Mouse (Mus musculus) hindbrain, embryonic 15.5 days (tissue): Measurements from ENCODE around the gene Usp53. TPM values are rescaled to one million over a fixed set of nuclear protein-coding genes. Genes with fewer than 3 reads are reported as not detected.

Experiments
- ATAC-seq: fragments of 200-750 bp; cut with Nextera tagmentation; 2 replicates; pipeline ENCODE4 v1.8.0; 2017; ENCODE audit warnings: low read depth, moderate number of reproducible peaks, moderate TSS enrichment; ENCODE audit not compliant: low FRiP score
- H3K27ac ChIP-seq: fragments of 300-500 bp; sonication (generic); replicated peaks from 2 replicates; pipeline ENCODE4 v1.5.1; 2015; ENCODE audit warnings: mild to moderate bottlenecking, inconsistent platforms
- H3K27me3 ChIP-seq: fragments of 300-500 bp; sonication (generic); 2 replicates; pipeline ENCODE4 v1.6.1; 2015; ENCODE audit warnings: control low read depth, inconsistent platforms
- H3K36me3 ChIP-seq: fragments of 300-500 bp; sonication (generic); 2 replicates; pipeline ENCODE4 v1.6.1; 2015; ENCODE audit warnings: control low read depth, inconsistent platforms
- H3K4me1 ChIP-seq: fragments of 300-500 bp; sonication (generic); replicated peaks from 2 replicates; pipeline ENCODE4 v1.6.1; 2015; ENCODE audit warnings: control low read depth, inconsistent platforms
- H3K4me2 ChIP-seq: fragments of 300-500 bp; sonication (generic); 2 replicates; pipeline ENCODE4 v1.6.1; 2015; ENCODE audit warnings: moderate library complexity, mild to moderate bottlenecking, inconsistent platforms
- H3K4me3 ChIP-seq: fragments of 300-500 bp; sonication (generic); 2 replicates; pipeline ENCODE4 v1.5.1; 2015; ENCODE audit warnings: mild to moderate bottlenecking, inconsistent platforms
- H3K9ac ChIP-seq: fragments of 300-500 bp; sonication (generic); 2 replicates; pipeline ENCODE4 v1.6.1; 2015; ENCODE audit warnings: inconsistent platforms
- H3K9me3 ChIP-seq: fragments of 300-500 bp; sonication (generic); 2 replicates; pipeline ENCODE4 v1.6.1; 2016; ENCODE audit warnings: control low read depth, inconsistent platforms
- WGBS: fragments of 180-500 bp; shearing (Covaris S2); methylation state at CpG from one replicate; pipeline ENCODE4 v1.1.7; 2015; 5-methylcytosine and 5-hydroxymethylcytosine counted together
- polyA plus RNA-seq: library from polyadenylated mRNA; unstranded; fragments of >200 nt; fragmentation: Nextera tagmentation; extraction: Ambion mirVana; gene quantifications from 2 replicates; pipeline ENCODE4 v1.2.1, GENCODE M21; 2015

The Usp53 gene
- polyA plus RNA-seq, 1 experiment from 2014 or later: 8.6 TPM

- Histone ChIP-seq H3K4me2 (no peak overlapping the region), H3K27ac (no peak overlapping the region), H3K4me3 (no peak overlapping the region), H3K4me1 (peaks cover 16% of the 10 kb centered on the region), H3K27me3 (no peaks in the 10 kb centered on the region), H3K9ac (no peak overlapping the region), H3K36me3 (no peaks in the 10 kb centered on the region), H3K9me3 (no peaks in the 10 kb centered on the region)
- 50% methylated on average over 1 of the region's 1 CpGs for WGBS
- ATAC-seq: no peak
Measured at GRCm38 (mm10) chr3:122986386-122986785, 2.1 kb upstream of the Usp53 start.

- H3K4me3 ChIP-seq: peak overlapping the region; percentile 80
- H3K9me3 ChIP-seq: no peaks in the 10 kb centered on the region
- no peaks in the 10 kb centered on the region for H3K27me3 ChIP-seq
- ATAC-seq: no peak
- WGBS: 15% methylated on average over 13 of the region's 13 CpGs
- peak overlapping the region; percentile 95 for H3K27ac ChIP-seq
- peak overlapping the region; percentile 78 for H3K9ac ChIP-seq
- H3K4me2 ChIP-seq: peak overlapping the region; percentile 65
- H3K4me1 ChIP-seq: peaks cover 16% of the 10 kb centered on the region
- no peaks in the 10 kb centered on the region for H3K36me3 ChIP-seq
Measured at GRCm38 (mm10) chr3:122985183-122985944, 1.1 kb upstream of the Usp53 start.

- Histone ChIP-seq H3K9me3 (no peaks in the 10 kb centered on the region), H3K9ac (peak overlapping the region; percentile 69), H3K4me2 (peak overlapping the region; percentile 65), H3K36me3 (no peaks in the 10 kb centered on the region), H3K4me3 (peak overlapping the region; percentile 80), H3K27ac (peak overlapping the region; percentile 95), H3K4me1 (peaks cover 16% of the 10 kb centered on the region), H3K27me3 (no peaks in the 10 kb centered on the region)
- 0% methylated on average over 30 of the region's 30 CpGs for WGBS
- ATAC-seq: no peak; the same call in 1 of the 2 replicates
Measured at GRCm38 (mm10) chr3:122983849-122984248, 461 bp downstream of the Usp53 start.

- Histone ChIP-seq H3K4me2 (no peak overlapping the region), H3K9me3 (no peaks in the 10 kb centered on the region), H3K9ac (no peak overlapping the region), H3K4me3 (no peak overlapping the region), H3K36me3 (no peaks in the 10 kb centered on the region), H3K27me3 (no peaks in the 10 kb centered on the region), H3K4me1 (0 out of 2 replicates have a peak, but pooled peaks cover 3% of the 10 kb centered on the region), H3K27ac (no peak overlapping the region)
- 100% methylated on average over 1 of the region's 1 CpGs for WGBS
- ATAC-seq: no peak
Measured at GRCm38 (mm10) chr3:122975964-122976363, 8.3 kb downstream of the Usp53 start.

GRCm38 (mm10) chr3:122975363-122975762 lies 8.9 kb downstream of the Usp53 start:
- no peak overlapping the region for H3K9ac ChIP-seq
- no peaks in the 10 kb centered on the region for H3K27me3 ChIP-seq
- no peak for ATAC-seq
- H3K4me2 ChIP-seq: no peak overlapping the region
- WGBS: 79% methylated on average over 4 of the region's 4 CpGs
- H3K4me3 ChIP-seq: no peak overlapping the region
- H3K9me3 ChIP-seq: no peaks in the 10 kb centered on the region
- no peaks in the 10 kb centered on the region for H3K36me3 ChIP-seq
- 0 out of 2 replicates have a peak, but pooled peaks cover 3% of the 10 kb centered on the region for H3K4me1 ChIP-seq
- H3K27ac ChIP-seq: no peak overlapping the region

GRCm38 (mm10) chr3:122974833-122975232 lies 9.5 kb downstream of the Usp53 start:
- H3K4me1 ChIP-seq: 0 out of 2 replicates have a peak, but pooled peaks cover 3% of the 10 kb centered on the region
- no peaks in the 10 kb centered on the region for H3K27me3 ChIP-seq
- 48% methylated on average over 3 of the region's 3 CpGs for WGBS
- H3K4me3 ChIP-seq: no peak overlapping the region
- no peaks in the 10 kb centered on the region for H3K9me3 ChIP-seq
- no peak overlapping the region for H3K4me2 ChIP-seq
- no peak overlapping the region for H3K27ac ChIP-seq
- H3K9ac ChIP-seq: no peak overlapping the region
- no peak for ATAC-seq
- H3K36me3 ChIP-seq: no peaks in the 10 kb centered on the region

GRCm38 (mm10) chr3:122972126-122972822 lies 12.0 kb downstream of the Usp53 start:
- H3K36me3 ChIP-seq: peaks cover 6% of the 10 kb centered on the region
- no peaks in the 10 kb centered on the region for H3K9me3 ChIP-seq
- no peak overlapping the region for H3K9ac ChIP-seq
- H3K4me2 ChIP-seq: no peak overlapping the region
- no peak for ATAC-seq
- no peak overlapping the region for H3K27ac ChIP-seq
- 80% methylated on average over 3 of the region's 3 CpGs for WGBS
- no peaks in the 10 kb centered on the region for H3K27me3 ChIP-seq
- 0 out of 2 replicates have a peak, but pooled peaks cover 3% of the 10 kb centered on the region for H3K4me1 ChIP-seq
- H3K4me3 ChIP-seq: no peak overlapping the region

GRCm38 (mm10) chr3:122968391-122968790 lies 15.9 kb downstream of the Usp53 start:
- Histone ChIP-seq H3K4me2 (no peak overlapping the region), H3K27ac (no peak overlapping the region), H3K27me3 (no peaks in the 10 kb centered on the region), H3K36me3 (peaks cover 6% of the 10 kb centered on the region), H3K9ac (no peak overlapping the region), H3K4me3 (no peak overlapping the region), H3K4me1 (0 out of 2 replicates have a peak, but pooled peaks cover under 1% of the 10 kb centered on the region), H3K9me3 (no peaks in the 10 kb centered on the region)
- 84% methylated on average over 9 of the region's 9 CpGs for WGBS
- no peak for ATAC-seq

GRCm38 (mm10) chr3:122964301-122964700 lies 20.0 kb downstream of the Usp53 start:
- Histone ChIP-seq H3K4me2 (no peak overlapping the region), H3K9me3 (no peaks in the 10 kb centered on the region), H3K36me3 (peaks cover 6% of the 10 kb centered on the region), H3K27ac (no peak overlapping the region), H3K27me3 (no peaks in the 10 kb centered on the region), H3K4me3 (no peak overlapping the region), H3K4me1 (no peaks in the 10 kb centered on the region), H3K9ac (no peak overlapping the region)
- 91% methylated on average over 5 of the region's 5 CpGs for WGBS
- no peak for ATAC-seq

- no peak overlapping the region for H3K27ac ChIP-seq
- H3K4me1 ChIP-seq: no peaks in the 10 kb centered on the region
- no peaks in the 10 kb centered on the region for H3K9me3 ChIP-seq
- H3K36me3 ChIP-seq: peaks cover 27% of the 10 kb centered on the region
- H3K4me2 ChIP-seq: no peak overlapping the region
- no peaks in the 10 kb centered on the region for H3K27me3 ChIP-seq
- 93% methylated on average over 2 of the region's 2 CpGs for WGBS
- no peak overlapping the region for H3K9ac ChIP-seq
- no peak for ATAC-seq
- H3K4me3 ChIP-seq: no peak overlapping the region
Measured at GRCm38 (mm10) chr3:122950129-122950528, 34.2 kb downstream of the Usp53 start.

GRCm38 (mm10) chr3:122943387-122943890 lies 40.9 kb downstream of the Usp53 start:
- ATAC-seq: no peak
- Histone ChIP-seq H3K9ac (no peak overlapping the region), H3K36me3 (peaks cover 6% of the 10 kb centered on the region), H3K9me3 (no peaks in the 10 kb centered on the region), H3K27me3 (no peaks in the 10 kb centered on the region), H3K4me3 (no peak overlapping the region), H3K27ac (no peak overlapping the region), H3K4me2 (no peak overlapping the region), H3K4me1 (no peaks in the 10 kb centered on the region)
- 78% methylated on average over 6 of the region's 6 CpGs for WGBS

- H3K4me2 ChIP-seq: no peak overlapping the region
- no peak overlapping the region for H3K27ac ChIP-seq
- no peak overlapping the region for H3K9ac ChIP-seq
- no peaks in the 10 kb centered on the region for H3K9me3 ChIP-seq
- H3K27me3 ChIP-seq: no peaks in the 10 kb centered on the region
- 0 out of 2 replicates have a peak, but pooled peaks cover 2% of the 10 kb centered on the region for H3K36me3 ChIP-seq
- ATAC-seq: no peak
- H3K4me1 ChIP-seq: no peaks in the 10 kb centered on the region
- WGBS: 81% methylated on average over 2 of the region's 2 CpGs
- no peak overlapping the region for H3K4me3 ChIP-seq
Measured at GRCm38 (mm10) chr3:122939215-122939614, 45.1 kb downstream of the Usp53 start.
